Mouse (Mus musculus) thymus, adult 2 months (tissue): Measurements from ENCODE around the gene Fstl3. TPM values are rescaled to one million over a fixed set of nuclear protein-coding genes. Genes with fewer than 3 reads are reported as not detected.
A peak's percentile ranks its signal among the peaks of the same experiment; 100 is the strongest.

Source experiments
- DNase-seq: peaks from one replicate; pipeline ENCODE4 v3.0.0; 2021
- H3K27ac ChIP-seq: fragments of 200-500 bp; 2 replicates; pipeline ENCODE4 v1.5.1; 2012; ENCODE audit warnings: low read length, control low read depth; ENCODE audit not compliant: control insufficient read depth, insufficient read depth
- H3K27me3 ChIP-seq: fragments of 200-500 bp; 2 replicates; pipeline ENCODE4 v1.6.1; 2012; ENCODE audit warnings: mild to moderate bottlenecking, low read length, moderate library complexity, mixed read lengths; ENCODE audit not compliant: control insufficient read depth, insufficient read depth
- H3K36me3 ChIP-seq: fragments of 200-500 bp; 2 replicates; pipeline ENCODE4 v1.6.1; 2012; ENCODE audit warnings: mild to moderate bottlenecking, low read length, moderate library complexity; ENCODE audit not compliant: control insufficient read depth, insufficient read depth
- H3K4me1 ChIP-seq: fragments of 200-500 bp; replicated peaks from 2 replicates; pipeline ENCODE4 v1.6.1; 2012; ENCODE audit warnings: low read length; ENCODE audit not compliant: control insufficient read depth, insufficient read depth
- H3K4me3 ChIP-seq: fragments of 200-500 bp; 2 replicates; pipeline ENCODE4 v1.5.1; 2012; ENCODE audit warnings: mild to moderate bottlenecking, low read length, control low read depth, moderate library complexity; ENCODE audit not compliant: control insufficient read depth, insufficient read depth
- CTCF ChIP-seq: fragments of 200-500 bp; IDR thresholded peaks from 2 replicates; pipeline ENCODE4 v1.5.1; 2012; ENCODE audit warnings: mild to moderate bottlenecking, control low read depth, low read length, moderate library complexity, borderline replicate concordance; ENCODE audit not compliant: control insufficient read depth, poor library complexity, insufficient read depth; ENCODE audit errors: extremely low read depth
- POLR2A ChIP-seq: fragments of 200-500 bp; IDR thresholded peaks from 2 replicates; pipeline ENCODE4 v1.6.1; 2012; ENCODE audit warnings: mild to moderate bottlenecking, low read length, control low read depth, moderate library complexity; ENCODE audit not compliant: control insufficient read depth, poor library complexity, insufficient read depth; ENCODE audit errors: extremely low read depth
- WGBS: fragments of 180-500 bp; shearing (Covaris S2); methylation state at CpG from one replicate; pipeline ENCODE4 v1.1.7; 2018; 5-methylcytosine and 5-hydroxymethylcytosine counted together
- polyA plus RNA-seq: library from polyadenylated mRNA; depleted of rRNA; stranded (reverse); fragments of >200 nt; gene quantifications from 2 replicates; pipeline ENCODE4 v1.2.3, GENCODE M21; 2012

Fstl3 gene
- polyA plus RNA-seq, 1 experiment = 15.9 TPM

- Histone ChIP-seq H3K36me3 (no peaks in the 10 kb centered on the region), H3K27ac (no peak overlapping the region), H3K4me1 (peaks cover 53% of the 10 kb centered on the region), H3K4me3 (no peak overlapping the region), H3K27me3 (no peaks in the 10 kb centered on the region)
- 93% methylated on average over 7 of the region's 7 CpGs for WGBS
- no peak for DNase-seq
- TF ChIP-seq CTCF = no peak
- TF ChIP-seq POLR2A = no peak
Observed at GRCm38 (mm10) chr10:79783050-79783449, 6.0 kb downstream of the Fstl3 start.

- Histone ChIP-seq H3K4me1 (peaks cover 59% of the 10 kb centered on the region), H3K27ac (no peak overlapping the region), H3K27me3 (no peaks in the 10 kb centered on the region), H3K4me3 (no peak overlapping the region), H3K36me3 (no peaks in the 10 kb centered on the region)
- peak; percentile 61 for DNase-seq
- 86% methylated on average over 27 of the region's 27 CpGs for WGBS
- TF ChIP-seq POLR2A (no peak), CTCF (no peak)
Observed at GRCm38 (mm10) chr10:79783920-79784800, 7.1 kb downstream of the Fstl3 start.

- Histone ChIP-seq H3K36me3 (no peaks in the 10 kb centered on the region), H3K27ac (peak overlapping the region; percentile 87), H3K4me3 (peak overlapping the region; percentile 31), H3K27me3 (no peaks in the 10 kb centered on the region), H3K4me1 (peaks cover 48% of the 10 kb centered on the region)
- DNase-seq = peak; percentile 76
- WGBS = 3% methylated on average over 7 of the region's 7 CpGs
- TF ChIP-seq POLR2A (no peak), CTCF (peak; percentile 52; the same call in 1 of the 2 replicates)
Observed at GRCm38 (mm10) chr10:79788386-79789158, 11.5 kb downstream of the Fstl3 start.

GRCm38 (mm10) chr10:79789581-79789980, 12.5 kb downstream of the Fstl3 start:
- no peak for DNase-seq
- H3K36me3 ChIP-seq = no peaks in the 10 kb centered on the region
- H3K4me3 ChIP-seq = no peak overlapping the region
- H3K4me1 ChIP-seq = peaks cover 54% of the 10 kb centered on the region
- H3K27ac ChIP-seq = peak overlapping the region; percentile 87
- 33% methylated on average over 2 of the region's 2 CpGs for whole genome bisulfite sequencing
- H3K27me3 ChIP-seq = no peaks in the 10 kb centered on the region
- TF ChIP-seq POLR2A = no peak
- no peak for TF ChIP-seq CTCF

- no peaks in the 10 kb centered on the region for H3K36me3 ChIP-seq
- peak within 1 kb of the TSS; percentile 87 for H3K27ac ChIP-seq
- 63% methylated on average over 4 of the region's 4 CpGs for WGBS
- H3K27me3 ChIP-seq = no peaks in the 10 kb centered on the region
- H3K4me1 ChIP-seq = peaks cover 52% of the 10 kb centered on the region
- DNase-seq = no peak
- H3K4me3 ChIP-seq = no peak within 1 kb of the TSS
- TF ChIP-seq POLR2A (no peak), CTCF (no peak)
Observed at GRCm38 (mm10) chr10:79790861-79791260, 13.8 kb downstream of the Fstl3 start, which contains the start of gene Prss57. Gene Prss57 (minus strand): TSS chr10:79790961.

- TF ChIP-seq POLR2A = no peak
- TF ChIP-seq CTCF = no peak
- no peak overlapping the region for H3K27ac ChIP-seq
- H3K4me1 ChIP-seq = peaks cover 55% of the 10 kb centered on the region
- no peak for DNase-seq
- no peaks in the 10 kb centered on the region for H3K36me3 ChIP-seq
- H3K4me3 ChIP-seq = no peak overlapping the region
- H3K27me3 ChIP-seq = no peaks in the 10 kb centered on the region
- 90% methylated on average over 5 of the region's 5 CpGs for WGBS
Observed at GRCm38 (mm10) chr10:79792339-79793040, 15.4 kb downstream of the Fstl3 start.
